Mouse (Mus musculus) limb, embryonic 10.5 days (tissue): Measurements from ENCODE around the gene E2f7. TPM values are rescaled to one million over a fixed set of nuclear protein-coding genes. Genes with fewer than 3 reads are reported as not detected.

Experiments used
- DNase-seq: peaks from one replicate; pipeline ENCODE4 v3.0.0-alpha.2; 2017; ENCODE audit warnings: low spot score
- H3K27ac ChIP-seq: fragments of 300-500 bp; sonication (generic); 2 replicates; pipeline ENCODE4 v1.5.1; 2016; ENCODE audit warnings: mild to moderate bottlenecking
- H3K27me3 ChIP-seq: fragments of 300-500 bp; sonication (generic); 2 replicates; pipeline ENCODE4 v1.6.1; 2016; ENCODE audit warnings: low read depth, mild to moderate bottlenecking; ENCODE audit not compliant: poor library complexity, severe bottlenecking
- H3K36me3 ChIP-seq: fragments of 300-500 bp; sonication (generic); 2 replicates; pipeline ENCODE4 v1.6.1; 2016; ENCODE audit warnings: mild to moderate bottlenecking, moderate library complexity
- H3K4me1 ChIP-seq: fragments of 300-500 bp; sonication (generic); 2 replicates; pipeline ENCODE4 v1.6.1; 2016
- H3K4me3 ChIP-seq: fragments of 300-500 bp; sonication (generic); 2 replicates; pipeline ENCODE4 v1.5.1; 2016; ENCODE audit warnings: mild to moderate bottlenecking, moderate library complexity
- H3K9me3 ChIP-seq: fragments of 300-500 bp; sonication (generic); replicated peaks from 2 replicates; pipeline ENCODE4 v1.6.1; 2016; ENCODE audit warnings: mild to moderate bottlenecking
- WGBS: fragments of 180-500 bp; shearing (Covaris S2); methylation state at CpG from one replicate; pipeline ENCODE4 v1.1.7; 2016; 5-methylcytosine and 5-hydroxymethylcytosine counted together
- polyA plus RNA-seq: library from polyadenylated mRNA; unstranded; fragments of >200 nt; fragmentation: Nextera tagmentation; extraction: Ambion mirVana; gene quantifications from 2 replicates; pipeline ENCODE4 v1.2.1, GENCODE M21; 2016

E2f7 gene
- polyA plus RNA-seq, 1 experiment from 2014 or later = 44.7 TPM

GRCm38 (mm10) chr10:110789683-110790082 lies 44.4 kb downstream of the E2f7 start:
- peaks cover 31% of the 10 kb centered on the region for H3K36me3 ChIP-seq
- no peak overlapping the region for H3K4me3 ChIP-seq
- peaks cover 17% of the 10 kb centered on the region for H3K4me1 ChIP-seq
- no peak for DNase-seq
- H3K27ac ChIP-seq = no peak overlapping the region
- WGBS = 90% methylated on average over 8 of the region's 8 CpGs
- H3K27me3 ChIP-seq = no peaks in the 10 kb centered on the region
- no peaks in the 10 kb centered on the region for H3K9me3 ChIP-seq

DNA sequence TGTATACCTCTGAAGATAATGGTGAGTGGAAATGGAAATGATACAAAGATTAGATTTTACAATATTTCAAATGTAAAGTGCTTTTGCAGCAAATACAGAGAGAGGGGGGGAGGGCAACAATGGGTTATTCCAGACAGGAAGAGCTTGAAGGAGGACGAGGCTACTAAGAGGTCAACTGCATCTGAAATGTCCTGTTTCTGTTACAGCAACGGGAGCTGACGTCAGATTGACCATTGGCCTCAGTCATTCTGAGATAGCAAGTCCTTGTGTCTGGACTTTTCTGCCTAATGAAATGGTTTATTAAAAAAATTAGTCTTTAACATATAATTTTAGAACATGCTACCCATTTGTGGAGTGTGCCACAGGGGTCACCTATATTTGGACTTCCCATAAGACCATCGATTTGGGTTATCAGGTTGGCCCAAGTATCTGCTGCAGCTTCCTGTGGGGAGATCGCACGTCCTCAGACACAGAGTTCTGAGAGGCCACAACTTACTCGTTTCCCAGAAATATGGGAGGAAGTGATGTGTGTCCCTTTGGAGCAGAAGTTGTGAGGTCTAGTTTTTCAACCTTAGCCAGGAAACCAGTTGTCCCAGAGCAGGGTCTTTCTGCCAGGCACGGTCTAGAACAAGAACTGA lies 48.0 kb downstream of the E2f7 start:
- WGBS = 85% methylated on average over 8 of the region's 8 CpGs
- Histone ChIP-seq H3K27ac (no peak overlapping the region), H3K9me3 (no peaks in the 10 kb centered on the region), H3K4me3 (no peak overlapping the region), H3K27me3 (no peaks in the 10 kb centered on the region), H3K36me3 (no peaks in the 10 kb centered on the region), H3K4me1 (peaks cover 17% of the 10 kb centered on the region)
- no peak for DNase-seq

DNA sequence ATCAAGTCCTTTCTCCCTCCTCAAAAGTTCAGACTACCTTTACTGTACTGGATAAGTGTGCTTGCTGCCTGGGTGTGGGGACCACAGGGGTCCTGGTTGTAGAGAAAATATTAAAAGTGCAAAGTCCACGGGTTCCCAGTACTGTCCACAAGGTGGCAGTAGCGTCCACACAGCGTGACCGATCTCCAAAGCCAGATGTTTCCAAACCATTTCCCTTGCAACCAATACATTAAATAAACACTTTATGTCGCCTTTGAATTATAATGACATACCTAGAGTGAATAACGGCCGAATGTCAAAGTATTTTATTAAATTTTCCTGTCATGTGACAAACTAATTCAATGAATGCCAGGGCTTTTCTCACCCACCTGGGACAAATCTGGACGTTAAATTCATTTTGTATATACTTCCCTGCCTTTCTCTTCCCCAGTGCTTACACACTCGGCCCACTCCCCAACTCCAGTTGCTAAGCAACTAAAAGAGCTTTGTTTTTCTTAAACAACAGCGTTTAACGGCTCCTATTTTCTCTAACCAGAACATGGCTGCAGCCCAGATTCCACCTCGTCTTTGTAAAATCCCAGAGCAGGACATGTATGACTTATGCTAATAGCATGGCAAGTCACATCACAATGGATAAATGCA lies 49.4 kb downstream of the E2f7 start:
- H3K4me3 ChIP-seq = no peak overlapping the region
- DNase-seq = peak; percentile 80
- peak overlapping the region; percentile 58; the same call in 1 of the 2 replicates for H3K27ac ChIP-seq
- H3K36me3 ChIP-seq = no peaks in the 10 kb centered on the region
- peaks cover 14% of the 10 kb centered on the region for H3K4me1 ChIP-seq
- no peaks in the 10 kb centered on the region for H3K9me3 ChIP-seq
- 18% methylated on average over 12 of the region's 12 CpGs for WGBS
- no peaks in the 10 kb centered on the region for H3K27me3 ChIP-seq

- Histone ChIP-seq H3K27ac (peak overlapping the region; percentile 58), H3K4me3 (no peak overlapping the region), H3K36me3 (no peaks in the 10 kb centered on the region), H3K27me3 (no peaks in the 10 kb centered on the region), H3K9me3 (no peaks in the 10 kb centered on the region), H3K4me1 (peaks cover 14% of the 10 kb centered on the region)
- WGBS = 79% methylated on average over 9 of the region's 9 CpGs
- no peak for DNase-seq
Observed at GRCm38 (mm10) chr10:110795206-110795796, 50.1 kb downstream of the E2f7 start.

- H3K36me3 ChIP-seq = no peaks in the 10 kb centered on the region
- H3K27me3 ChIP-seq = no peaks in the 10 kb centered on the region
- peaks cover 30% of the 10 kb centered on the region for H3K4me1 ChIP-seq
- DNase-seq = no peak
- H3K4me3 ChIP-seq = no peak overlapping the region
- no peaks in the 10 kb centered on the region for H3K9me3 ChIP-seq
- 87% methylated on average over 3 of the region's 3 CpGs for WGBS
- no peak overlapping the region for H3K27ac ChIP-seq
Observed at GRCm38 (mm10) chr10:110801296-110801695, 56.1 kb downstream of the E2f7 start.

DNA sequence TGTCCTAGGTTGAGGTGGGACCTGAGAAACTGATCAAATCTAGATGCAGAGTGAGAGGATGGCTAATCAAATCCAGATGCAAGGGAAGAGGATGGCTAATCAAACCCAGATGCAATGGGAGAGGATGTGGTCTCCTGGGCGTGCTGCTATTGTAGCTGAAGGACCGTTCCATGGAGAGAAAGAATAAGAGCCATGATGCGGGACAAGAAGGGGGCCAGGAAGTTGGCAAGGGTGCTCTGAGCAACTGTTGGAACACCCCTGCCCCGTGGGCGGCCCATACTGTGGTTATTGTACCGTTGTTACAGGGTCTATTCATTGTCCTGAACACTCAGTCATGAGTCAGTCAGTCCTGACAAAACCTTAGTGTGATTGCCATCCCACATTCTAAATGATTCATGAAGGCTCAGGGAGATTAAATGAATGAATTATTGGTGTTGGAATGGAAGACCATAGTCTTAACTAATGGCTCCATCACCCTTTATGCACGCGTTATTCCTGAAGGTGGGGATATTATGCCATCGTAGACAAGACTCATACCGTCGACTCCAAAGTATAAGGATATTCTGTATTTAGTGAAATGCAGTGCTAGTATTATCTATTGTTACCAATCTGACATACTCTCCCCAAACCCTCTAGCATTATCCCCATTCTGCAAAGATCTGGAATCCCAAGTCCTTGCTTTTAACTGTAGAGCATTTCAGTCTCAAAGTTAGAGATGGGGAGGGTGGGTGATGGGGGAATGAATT lies 59.2 kb downstream of the E2f7 start:
- H3K9me3 ChIP-seq = no peaks in the 10 kb centered on the region
- H3K27me3 ChIP-seq = no peaks in the 10 kb centered on the region
- H3K27ac ChIP-seq = peak overlapping the region; percentile 71
- H3K4me3 ChIP-seq = no peak overlapping the region; the same call in 1 of the 2 replicates
- 78% methylated on average over 11 of the region's 11 CpGs for WGBS
- H3K36me3 ChIP-seq = no peaks in the 10 kb centered on the region
- H3K4me1 ChIP-seq = peaks cover 37% of the 10 kb centered on the region
- peak; percentile 51 for DNase-seq

DNA sequence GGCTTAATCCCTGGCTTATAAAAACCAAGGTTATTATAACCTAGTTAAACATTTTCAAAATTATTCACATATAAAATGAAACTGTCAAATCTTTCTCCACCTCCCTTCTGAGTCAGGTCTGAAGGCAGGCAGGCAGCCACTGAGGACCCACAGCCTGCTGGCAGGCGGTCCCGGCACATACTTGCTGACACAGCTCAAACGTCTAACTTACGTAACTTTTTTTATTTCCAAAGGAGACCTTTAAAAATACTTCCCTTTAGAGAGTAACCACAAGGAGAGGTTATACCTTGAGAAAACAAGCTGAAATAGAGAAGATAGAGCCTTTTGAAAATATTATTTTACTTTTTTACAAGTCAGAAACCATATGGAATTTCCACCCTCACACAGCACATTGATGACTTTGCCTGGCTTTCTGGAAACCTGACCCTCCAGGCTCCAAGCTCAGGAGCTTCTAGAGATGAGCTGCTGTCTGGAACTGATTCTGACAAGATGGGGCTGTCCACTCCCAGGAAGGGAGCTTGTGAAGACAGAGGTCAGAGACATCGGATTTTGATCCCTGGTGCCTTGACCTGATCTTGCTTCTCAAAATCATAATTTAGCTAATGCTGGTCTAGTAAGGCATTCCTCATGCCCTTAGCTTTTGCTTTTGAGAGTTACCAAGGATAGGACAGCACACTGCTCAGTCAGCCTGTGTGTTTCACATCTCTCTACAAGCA lies 59.9 kb downstream of the E2f7 start:
- 0 out of 2 replicates have a peak overlapping the region, but pooled peaks have one; percentile 71 for H3K27ac ChIP-seq
- H3K4me1 ChIP-seq = peaks cover 37% of the 10 kb centered on the region
- no peaks in the 10 kb centered on the region for H3K9me3 ChIP-seq
- no peaks in the 10 kb centered on the region for H3K27me3 ChIP-seq
- WGBS = 71% methylated on average over 5 of the region's 5 CpGs
- H3K4me3 ChIP-seq = no peak overlapping the region
- DNase-seq = no peak
- H3K36me3 ChIP-seq = no peaks in the 10 kb centered on the region

GRCm38 (mm10) chr10:110806471-110806870 lies 61.2 kb downstream of the E2f7 start:
- Histone ChIP-seq H3K4me3 (no peak overlapping the region), H3K27me3 (no peaks in the 10 kb centered on the region), H3K9me3 (no peaks in the 10 kb centered on the region), H3K4me1 (peaks cover 37% of the 10 kb centered on the region), H3K27ac (peak overlapping the region; percentile 68), H3K36me3 (no peaks in the 10 kb centered on the region)
- 52% methylated on average over 8 of the region's 8 CpGs for WGBS
- DNase-seq = peak; percentile 72

DNA sequence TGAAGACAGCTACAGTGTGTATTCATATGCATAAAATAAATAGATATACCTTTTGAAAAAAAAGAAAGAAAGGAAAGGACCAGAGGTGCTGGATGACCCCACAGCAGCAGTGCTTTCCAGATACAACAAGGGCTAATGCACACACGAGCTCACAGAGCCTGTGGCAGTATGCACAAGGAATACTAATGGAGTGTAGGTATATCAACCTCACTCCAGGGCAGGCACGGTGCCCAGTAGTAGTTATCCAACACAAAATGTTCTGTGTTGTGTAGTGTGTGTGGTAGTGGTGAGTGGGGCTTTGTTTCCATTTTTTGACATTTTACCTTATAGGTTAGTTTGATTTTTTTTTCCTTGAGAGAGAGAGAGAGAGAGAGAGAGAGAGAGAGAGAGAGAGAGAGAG lies 65.3 kb downstream of the E2f7 start:
- WGBS = 92% methylated on average over 2 of the region's 2 CpGs
- Histone ChIP-seq H3K36me3 (no peaks in the 10 kb centered on the region), H3K27ac (no peak overlapping the region), H3K27me3 (no peaks in the 10 kb centered on the region), H3K4me3 (no peak overlapping the region), H3K4me1 (peaks cover 15% of the 10 kb centered on the region), H3K9me3 (no peaks in the 10 kb centered on the region)
- DNase-seq = no peak

GRCm38 (mm10) chr10:110811209-110811861 lies 66.1 kb downstream of the E2f7 start:
- DNase-seq = no peak

DNA sequence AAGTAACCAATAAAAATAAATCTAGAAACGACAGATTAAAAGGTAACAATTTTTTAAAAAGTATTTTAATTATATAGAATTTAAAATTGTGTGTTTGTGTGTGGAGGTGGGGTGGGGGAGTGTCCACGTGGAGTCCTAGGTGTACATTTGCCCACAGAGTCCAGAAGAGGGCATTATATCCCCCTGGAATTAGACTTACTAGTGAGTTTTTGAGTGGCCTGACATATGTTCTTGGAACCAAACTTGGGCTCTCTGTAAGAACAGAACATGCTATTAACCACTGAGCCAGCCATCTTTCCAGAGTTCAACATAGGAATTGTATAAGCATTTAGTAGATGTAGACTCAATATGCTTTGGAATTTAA lies 66.6 kb downstream of the E2f7 start:
- H3K4me1 ChIP-seq = peaks cover 2% of the 10 kb centered on the region
- 59% methylated on average over 2 of the region's 2 CpGs for WGBS

More at GRCm38 (mm10) chr10:110811209-110811861, 66.1 kb downstream of the E2f7 start:
- no peaks in the 10 kb centered on the region for H3K36me3 ChIP-seq
- H3K27me3 ChIP-seq = no peaks in the 10 kb centered on the region
- H3K27ac ChIP-seq = no peak overlapping the region
- H3K4me1 ChIP-seq = peaks cover 7% of the 10 kb centered on the region
- no peaks in the 10 kb centered on the region for H3K9me3 ChIP-seq
- no peak overlapping the region for H3K4me3 ChIP-seq
- 79% methylated on average over 10 of the region's 10 CpGs for WGBS

DNA sequence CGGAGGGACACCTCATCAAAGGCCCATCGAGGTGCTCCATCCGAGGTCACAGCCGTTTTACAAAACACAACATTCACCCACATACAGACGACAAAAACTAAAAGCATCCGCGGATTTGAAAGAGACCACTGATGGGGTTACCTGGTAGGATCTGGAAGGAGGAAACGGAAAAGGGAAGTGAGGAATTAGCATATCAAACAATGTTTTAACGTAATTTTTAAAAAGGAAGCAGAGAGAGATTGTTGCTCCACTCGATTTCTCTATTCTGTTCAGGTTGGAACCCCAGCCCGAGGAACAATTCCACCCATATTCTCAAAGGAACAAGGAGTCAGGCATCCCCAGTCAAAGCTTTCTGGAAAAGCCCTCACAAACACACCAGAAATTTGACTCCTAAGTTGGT lies 75.9 kb downstream of the E2f7 start:
- DNase-seq = no peak
- 83% methylated on average over 11 of the region's 11 CpGs for WGBS
- Histone ChIP-seq H3K4me3 (no peak overlapping the region), H3K9me3 (no peaks in the 10 kb centered on the region), H3K27ac (no peak overlapping the region), H3K27me3 (no peaks in the 10 kb centered on the region), H3K4me1 (no peaks in the 10 kb centered on the region; the same call in 1 of the 2 replicates), H3K36me3 (no peaks in the 10 kb centered on the region)

More for the DNA sequence above, 66.6 kb downstream of the E2f7 start:
- Histone ChIP-seq H3K27ac (no peak overlapping the region), H3K36me3 (no peaks in the 10 kb centered on the region), H3K27me3 (no peaks in the 10 kb centered on the region), H3K9me3 (no peaks in the 10 kb centered on the region), H3K4me3 (no peak overlapping the region)
- DNase-seq = no peak
